Mouse (Mus musculus): ENCODE data around the gene Gemin5.
"Not testable (repeated sequence)": the region's sequence is repeated elsewhere in the genome, so short reads cannot be mapped to it uniquely, and the experiment has no call there.

Gemin5 gene

DNA sequence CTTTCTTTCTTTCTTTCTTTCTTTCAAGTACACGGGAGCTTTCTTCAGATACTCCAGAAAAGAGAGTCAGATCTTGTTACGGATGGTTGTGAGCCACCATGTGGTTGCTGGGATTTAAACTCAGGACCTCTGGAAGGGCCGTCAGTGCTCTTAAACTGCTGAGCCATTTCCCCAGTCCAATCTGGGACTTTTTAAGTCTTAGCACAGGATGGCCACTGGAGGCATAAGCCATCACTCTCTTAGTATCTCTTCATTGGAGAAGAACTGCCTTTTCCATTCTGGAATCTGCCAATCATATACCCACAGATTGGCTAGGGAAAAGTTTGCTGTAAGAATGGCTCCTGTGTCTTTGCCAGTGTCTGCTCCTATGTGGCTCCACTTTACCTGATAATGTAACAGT is 61.3 kb downstream of the Gemin5 start:
- DNase-seq, result no peak

DNA sequence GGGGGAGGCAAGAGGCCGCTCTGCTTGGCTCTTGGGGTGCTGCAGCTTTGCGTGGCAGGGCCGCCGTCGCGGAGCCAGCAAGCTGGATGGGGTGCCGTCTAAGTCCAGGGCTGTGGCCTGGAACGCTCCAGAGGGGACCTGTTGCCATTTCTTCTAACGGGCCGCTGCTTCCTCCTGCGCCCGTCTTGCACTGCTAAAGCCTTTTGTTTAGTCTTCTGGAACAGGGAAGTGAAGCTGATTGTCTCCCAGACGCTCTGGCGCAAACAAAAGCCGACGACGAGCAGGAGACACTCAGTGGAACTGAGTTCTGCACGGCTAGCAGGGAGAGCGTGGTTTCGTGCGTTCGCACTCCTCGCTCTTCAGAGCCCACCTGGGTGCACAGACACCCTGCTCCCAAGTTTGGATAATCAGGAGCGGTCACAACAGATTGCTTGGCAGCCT is 64.0 kb downstream of the Gemin5 start:
- no peak for DNase-seq

DNA sequence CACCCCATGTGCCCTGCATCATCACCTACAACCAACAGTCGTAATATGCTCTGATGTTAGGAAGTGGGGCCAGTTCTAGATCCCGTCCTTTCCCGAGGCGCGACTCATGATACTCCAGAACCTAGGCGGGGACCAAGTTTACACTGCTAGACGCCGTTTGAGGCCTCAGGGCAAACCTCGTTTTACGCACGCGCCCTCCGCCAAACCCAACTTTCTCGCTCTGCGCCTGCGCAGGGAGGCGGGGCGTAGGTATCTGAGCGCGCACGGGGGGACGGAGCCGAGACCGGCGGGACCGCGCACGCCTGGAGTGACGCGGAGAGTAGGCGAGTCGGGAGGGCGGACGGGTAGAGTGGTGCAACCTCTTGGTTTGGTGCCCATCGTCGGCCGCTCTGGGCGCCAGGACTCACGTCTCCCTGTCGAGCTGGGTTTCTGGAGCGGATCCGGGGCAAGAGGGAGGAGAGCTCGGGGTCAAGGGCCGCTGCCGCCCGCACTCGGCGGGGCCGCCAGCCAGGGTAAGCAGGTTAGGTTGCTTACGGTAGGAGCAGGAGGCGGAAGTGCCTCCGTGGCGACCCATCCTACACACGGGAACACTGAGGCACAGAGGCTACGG is 64.5 kb downstream of the Gemin5 start, which contains the start of gene Cnot8:
TSS of gene Cnot8 (plus strand) at position 457 of the 610 bp plus-strand sequence.
- DNase-seq, result peak; percentile 99

GRCm38 (mm10) chr11:58103344-58103653 is 65.0 kb downstream of the Gemin5 start:
- DNase-seq, result no peak

GRCm38 (mm10) chr11:58102581-58103343 is 65.6 kb downstream of the Gemin5 start:
- DNase-seq, result no peak

DNA sequence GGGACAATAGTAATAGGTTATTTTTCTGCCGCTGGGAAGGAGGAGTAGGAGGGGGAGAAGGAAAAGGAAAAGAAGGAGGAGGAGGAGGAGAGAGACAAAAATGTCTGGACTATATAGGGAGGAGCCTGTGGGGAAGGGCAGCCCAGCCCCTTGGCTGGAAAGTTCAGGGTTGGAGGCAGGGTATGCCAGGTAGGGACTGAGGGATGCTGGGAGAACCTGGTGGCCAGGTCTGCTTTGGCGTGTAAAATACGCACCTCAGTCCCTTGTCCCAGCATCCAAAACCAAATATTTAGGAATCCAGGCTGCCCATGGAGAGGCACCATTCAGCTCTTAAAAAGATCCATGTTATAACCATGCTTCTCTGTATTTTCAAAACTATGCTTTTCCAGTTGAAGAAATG is 66.2 kb downstream of the Gemin5 start:
- no peak for DNase-seq

GRCm38 (mm10) chr11:58101194-58101720 is 67.1 kb downstream of the Gemin5 start:
- DNase-seq, result no peak

DNA sequence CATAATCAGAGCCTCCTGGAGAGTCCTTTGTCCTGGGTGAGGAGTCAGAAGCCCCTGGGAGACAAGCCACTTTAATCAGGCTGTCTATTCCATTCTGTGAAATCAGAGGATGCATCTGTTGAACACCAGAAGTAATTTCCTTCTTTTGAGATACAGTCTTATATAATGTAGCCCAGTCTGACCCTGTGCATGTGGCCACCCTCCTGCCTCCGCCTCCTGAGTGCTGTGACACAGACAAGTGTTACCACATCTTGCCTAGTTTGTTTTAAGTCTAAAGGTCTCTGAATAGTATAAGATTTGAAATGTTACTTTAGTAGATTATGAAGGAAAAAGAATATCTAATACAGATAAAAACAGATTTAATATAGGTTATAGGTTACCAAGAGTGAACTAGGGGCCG is 68.3 kb downstream of the Gemin5 start:
- DNase-seq, result no peak

- DNase-seq, result not testable (repeated sequence)
Observed at GRCm38 (mm10) chr11:58098366-58098720, 70.0 kb downstream of the Gemin5 start.

- DNase-seq, result peak; percentile 44
Observed at GRCm38 (mm10) chr11:58097621-58098365, 70.5 kb downstream of the Gemin5 start.

DNA sequence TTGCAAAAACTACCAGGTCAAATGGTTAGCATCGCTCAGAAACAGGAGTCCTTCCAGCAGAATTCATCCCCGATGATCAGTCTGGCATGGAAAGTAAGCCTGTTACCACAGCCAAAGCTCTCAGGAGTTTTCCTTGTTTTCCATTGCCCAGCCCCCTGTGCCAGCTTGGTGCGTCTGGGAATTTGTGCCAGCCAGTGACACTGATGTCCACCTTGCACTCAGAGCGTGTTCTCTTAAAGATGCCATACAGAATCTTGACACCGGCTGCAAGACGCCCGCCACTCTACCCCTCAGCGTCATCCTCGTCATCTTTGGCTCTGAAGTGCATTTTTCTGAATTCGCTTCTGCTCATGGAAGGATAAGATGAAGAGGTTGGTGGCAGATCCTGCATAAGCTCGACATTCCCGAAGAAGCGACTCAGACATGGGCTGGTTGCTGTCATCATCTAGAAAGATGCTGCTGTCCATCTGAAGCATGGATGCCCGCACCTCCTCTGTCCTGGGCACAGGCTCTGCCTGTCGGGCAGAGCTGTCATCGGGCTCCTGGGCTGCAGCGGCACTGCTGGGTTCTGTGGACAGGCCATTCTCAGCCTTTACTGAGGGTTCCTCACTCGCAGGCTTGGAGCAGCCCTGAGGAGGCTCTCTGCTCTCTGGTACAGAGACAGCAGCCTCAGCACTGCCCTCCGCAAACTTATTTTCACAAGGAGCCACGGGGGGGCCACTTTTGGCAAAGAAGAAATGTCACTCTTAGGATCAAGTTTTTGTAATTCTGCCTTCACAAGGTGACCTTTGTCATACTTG is 71.3 kb downstream of the Gemin5 start:
- DNase-seq, result no peak

- DNase-seq, result no peak
Observed at GRCm38 (mm10) chr11:58096160-58096559, 72.2 kb downstream of the Gemin5 start.

GRCm38 (mm10) chr11:58095561-58095960 is 72.8 kb downstream of the Gemin5 start:
- no peak for DNase-seq

DNA sequence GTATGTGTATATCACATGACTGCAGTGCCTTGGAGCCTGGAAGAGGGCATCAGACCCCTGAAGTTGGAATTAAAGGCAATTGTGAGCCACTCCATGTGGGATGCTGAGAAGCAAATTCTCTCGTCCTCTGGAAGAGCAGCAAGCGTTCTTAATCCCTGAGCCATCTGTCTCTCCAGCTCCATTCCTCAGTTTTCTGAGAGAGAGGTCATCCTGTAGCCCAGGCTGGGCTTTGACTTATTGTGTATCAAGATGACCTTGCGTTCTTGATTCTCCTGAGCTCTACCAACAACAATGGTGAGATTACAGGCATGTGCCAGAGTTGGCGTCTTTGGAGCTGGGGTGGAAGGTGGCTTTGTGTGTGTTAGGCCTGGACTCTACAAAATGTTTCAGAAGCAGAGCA is 73.6 kb downstream of the Gemin5 start:
- no peak for DNase-seq

- peak; percentile 33 for DNase-seq
Observed at GRCm38 (mm10) chr11:58093021-58093528, 75.3 kb downstream of the Gemin5 start, which contains the start of gene Gm12248. Gm12248 (minus strand) TSS chr11:58093134.

GRCm38 (mm10) chr11:58092541-58092940 is 75.8 kb downstream of the Gemin5 start:
- no peak for DNase-seq

DNA sequence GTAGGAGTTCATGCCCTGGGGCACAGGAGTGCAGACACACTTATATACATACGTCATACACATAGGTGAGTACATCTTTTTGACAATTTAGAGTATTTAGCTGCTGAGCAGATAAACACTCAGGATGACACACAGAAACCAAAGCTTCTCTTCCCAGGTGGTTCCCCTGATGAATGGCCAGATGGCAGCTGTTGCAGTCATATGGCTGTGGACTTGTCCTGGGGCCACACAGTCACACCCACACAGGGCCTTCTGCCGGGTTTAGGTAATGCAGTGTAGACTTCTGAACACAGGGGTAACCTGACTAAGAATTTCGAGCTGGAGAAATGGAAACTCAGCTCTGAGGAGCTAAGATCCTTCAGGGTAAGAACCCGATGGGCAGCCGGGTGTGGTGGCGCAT is 86.6 kb downstream of the Gemin5 start:
- no peak for DNase-seq

GRCm38 (mm10) chr11:58077270-58077669 is 91.1 kb downstream of the Gemin5 start:
- DNase-seq, result no peak

- DNase-seq, result no peak
Observed at GRCm38 (mm10) chr11:58072978-58073377, 95.4 kb downstream of the Gemin5 start.

All from kidney, adult 18-20 months (tissue).